8 mouse cellular contexts compared by ENCODE assay signal in the genomic region with DNA sequence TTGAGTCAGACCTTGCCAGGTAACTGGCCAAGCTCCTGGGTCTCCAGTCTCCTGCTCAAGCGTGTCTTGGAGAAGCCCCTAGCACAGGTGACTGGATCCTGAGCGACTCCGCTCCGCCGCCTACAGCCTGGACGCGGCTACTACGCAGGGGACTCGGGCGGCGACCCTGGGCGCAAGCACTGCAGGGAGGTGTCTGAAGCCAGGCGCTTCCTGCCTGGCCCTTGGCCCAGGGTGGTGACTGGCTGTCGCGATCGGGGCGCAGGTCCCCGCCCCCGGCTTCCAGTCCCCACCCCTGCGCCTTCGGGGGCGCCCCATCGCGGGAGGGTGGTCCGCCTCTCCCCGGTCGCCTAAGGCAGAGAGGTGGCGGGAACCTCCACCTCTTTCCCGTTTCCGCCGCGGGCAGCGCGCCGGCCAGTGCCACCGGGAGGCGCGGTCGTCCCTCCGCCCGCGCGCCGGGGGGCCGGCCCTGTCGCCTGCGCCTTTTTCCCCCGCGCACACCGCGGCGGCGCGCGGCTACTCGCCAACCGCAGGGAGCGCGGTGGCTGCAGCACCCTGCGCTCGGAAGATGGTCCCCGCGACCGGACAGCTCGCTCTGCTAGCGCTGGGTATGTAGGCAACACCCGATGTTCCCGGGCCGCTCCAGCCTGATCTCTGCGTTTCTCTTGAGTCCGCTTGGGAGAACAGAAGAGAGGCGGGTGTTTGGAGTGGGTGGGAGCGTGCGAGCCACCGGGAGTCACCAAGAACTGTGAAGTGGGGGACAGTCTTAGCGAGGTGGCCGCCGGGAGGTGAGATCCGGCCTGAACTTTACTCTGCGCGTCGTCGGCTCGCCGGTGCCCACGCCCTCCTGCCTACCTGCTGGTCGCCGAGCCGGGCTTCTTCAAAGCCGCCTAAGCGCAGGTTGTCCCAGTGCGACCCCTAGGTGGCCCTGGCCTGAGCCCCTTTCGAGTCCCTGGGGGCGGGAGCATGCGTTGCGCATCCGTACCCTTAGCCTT. TPM values are rescaled to one million over a fixed set of nuclear protein-coding genes. Genes with fewer than 3 reads are reported as not detected.
DNase-seq lines count a peak whose midpoint lies in the region; ATAC-seq and TF ChIP-seq lines count a peak whose summit lies in the region.

Gene Tgfa, plus strand, starts transcription at position 283 of the 992 bp plus-strand sequence.

- peak within 1 kb of the TSS; percentile 98 for H3K4me2 ChIP-seq in forebrain, embryonic 12.5 days

- ATAC-seq in forebrain, embryonic 12.5 days (ENCODE audit: low FRiP score): peak; percentile 83

- no peaks in the 10 kb centered on the region for H3K36me3 ChIP-seq in ES-E14 (ENCODE audit: control insufficient read depth, insufficient read depth, low read length, poor library complexity, severe bottlenecking)
- no peaks in the 10 kb centered on the region for H3K36me3 ChIP-seq in forebrain, embryonic 12.5 days (replicated peaks)

- peak within 1 kb of the TSS; percentile 50 for H3K9ac ChIP-seq in ES-E14 (ENCODE audit: insufficient read depth, low read depth, low read length, poor library complexity, severe bottlenecking)
- peak within 1 kb of the TSS; percentile 70 for H3K9ac ChIP-seq in forebrain, embryonic 12.5 days

- peaks cover 63% of the 10 kb centered on the region for H3K27me3 ChIP-seq in forebrain, embryonic 12.5 days

- in situ Hi-C loops in ES-E14 (cut with MboI; ENCODE audit: low sequenced_read_pairs in 2 of 2, unreplicated experiment in 2 of 2): no loop called here

- H3K4me3 ChIP-seq in ES-E14 (ENCODE audit: insufficient read depth in 1 of 2, low read depth in 1 of 2, low read length in 2 of 2, poor library complexity in 1 of 2, severe bottlenecking in 1 of 2): peak within 1 kb of the TSS; percentile 78 to 95
- peak within 1 kb of the TSS; percentile 66 for H3K4me3 ChIP-seq in forebrain, embryonic 12.5 days (replicated peaks)

- peak; percentile 65 for TF ChIP-seq CTCF in brain, embryonic 14.5 days (IDR thresholded peaks at IDR 0.05; ENCODE audit: borderline replicate concordance, extremely low read depth, insufficient read depth, insufficient read length)

- TF ChIP-seq POLR2A in brain, embryonic 14.5 days (IDR thresholded peaks at IDR 0.05; ENCODE audit: borderline replicate concordance, extremely low read depth, insufficient read depth, insufficient read length, poor library complexity, severe bottlenecking): no peak

- peak; percentile 44 for DNase-seq in ES-E14 (ENCODE audit: low read depth, low spot score)
- peak; percentile 74 for DNase-seq in brain, embryonic 14.5 days (ENCODE audit: low read depth)
- peak; percentile 58 to 65 for DNase-seq in heart, postnatal 14 days
- DNase-seq in kidney, postnatal 4 days: peak; percentile 77 to 87
- DNase-seq in lung, adult 18-20 months: peak; percentile 83 to 87
- peak; percentile 75 for DNase-seq in ovary, adult 18-20 months (ENCODE audit: low spot score)
- peak; percentile 55 for DNase-seq in urinary bladder, postnatal 25 days (ENCODE audit: low spot score)

- H3K9me3 ChIP-seq in ES-E14 (ENCODE audit: control insufficient read depth, insufficient read depth, low read depth, low read length): no peaks in the 10 kb centered on the region
- no peaks in the 10 kb centered on the region for H3K9me3 ChIP-seq in forebrain, embryonic 12.5 days

- H3K4me1 ChIP-seq in ES-E14 (ENCODE audit: control insufficient read depth in 2 of 2, insufficient read depth in 2 of 2, low read length in 2 of 2, poor library complexity in 1 of 2): peaks cover 0 to 2% of the 10 kb centered on the region in 2 experiments; a peak in 2 of 4 replicates
- peaks cover 11% of the 10 kb centered on the region for H3K4me1 ChIP-seq in forebrain, embryonic 12.5 days

- no peak within 1 kb of the TSS for H3K27ac ChIP-seq in ES-E14 (ENCODE audit: insufficient read depth, low read depth, low read length, poor library complexity, severe bottlenecking)
- H3K27ac ChIP-seq in forebrain, embryonic 12.5 days: no peak within 1 kb of the TSS

- WGBS in forebrain, embryonic 12.5 days: under 1% methylated on average over 74 of the region's 97 CpGs

- intact Hi-C loops in heart, postnatal 14 days (cut with DNase I): loop anchor here (5.0 kb wide), 1 partner anchor 167 kb away; no protein-coding TSS in a partner anchor

TF ChIP-seq in ES-E14, 5 proteins besides CTCF, POLR2A, EP300 and RAD21:
- TF ChIP-seq CHD2 (IDR thresholded peaks at IDR 0.05; ENCODE audit: low read depth, low read length): no peak
- TF ChIP-seq MAFK (IDR thresholded peaks at IDR 0.05; ENCODE audit: insufficient read depth, low read depth, low read length): no peak
- TF ChIP-seq ZNF384 (IDR thresholded peaks at IDR 0.05; ENCODE audit: low read depth, low read length): no peak
- TF ChIP-seq HCFC1 (IDR thresholded peaks at IDR 0.05; ENCODE audit: borderline replicate concordance, insufficient read depth, low read length): no peak
- TF ChIP-seq ZC3H11A (IDR thresholded peaks at IDR 0.05; ENCODE audit: borderline replicate concordance, low read depth, low read length): no peak

RNA-seq across cellular contexts. Expression of gene Tgfa, which starts in this region (rescaled TPM):
- total RNA-seq in ES-E14 (2012; rRNA removed): 2.2 and 3.1 TPM in 2 replicates
- polyA plus RNA-seq in brain, embryonic 14.5 days (2012; rRNA removed): 5.3 and 10.0 TPM in 2 replicates
- polyA plus RNA-seq in forebrain, embryonic 12.5 days (2016; fragmentation: Nextera tagmentation; extraction: Ambion mirVana): 3.0 and 4.3 TPM in 2 replicates
- 1 to 10 TPM; 1.3 to 1.4 TPM for total RNA-seq in heart, postnatal 14 days (2021)
